Mouse (Mus musculus): ENCODE measurements around the gene Prpf4b. TPM values are rescaled to one million over a fixed set of nuclear protein-coding genes. Genes with fewer than 3 reads are reported as not detected.

The Prpf4b gene
- polyA plus RNA-seq, 1 experiment from 2014 or later, result 55.1 TPM

Other genes with a start within 250 kb of the Prpf4b start
- 11.2 and 11.7 TPM in 2 replicates for gene Pxdc1, start 221.8 kb upstream of the Prpf4b start, polyA plus RNA-seq (2016; fragmentation: Nextera tagmentation; extraction: Ambion mirVana)
- not detected in 2 replicates for gene Fam50b, start 140.5 kb upstream of the Prpf4b start, polyA plus RNA-seq (2016; fragmentation: Nextera tagmentation; extraction: Ambion mirVana)
- gene Fam217a, start 49.0 kb downstream of the Prpf4b start, polyA plus RNA-seq (2016; fragmentation: Nextera tagmentation; extraction: Ambion mirVana), result 1.7 and 2.0 TPM in 2 replicates
- not detected in 2 replicates for gene 4933417A18Rik, start 49.1 kb downstream of the Prpf4b start, polyA plus RNA-seq (2016; fragmentation: Nextera tagmentation; extraction: Ambion mirVana)
- gene Eci3, start 88.5 kb downstream of the Prpf4b start, polyA plus RNA-seq (2016; fragmentation: Nextera tagmentation; extraction: Ambion mirVana), result 0.43 and 0.55 TPM in 2 replicates
- gene Eci2, start 151.8 kb downstream of the Prpf4b start, polyA plus RNA-seq (2016; fragmentation: Nextera tagmentation; extraction: Ambion mirVana), result 92.5 and 96.4 TPM in 2 replicates